Mouse (Mus musculus) intestine, postnatal 0 days (tissue): ENCODE results near the gene Tssk2. TPM values are rescaled to one million over a fixed set of nuclear protein-coding genes. Genes with fewer than 3 reads are reported as not detected.

Experiments used
- ATAC-seq: fragments of 200-750 bp; cut with Nextera tagmentation; 2 replicates; pipeline ENCODE4 v1.8.0; 2017; ENCODE audit warnings: mild to moderate bottlenecking, moderate TSS enrichment, moderate library complexity
- H3K27ac ChIP-seq: fragments of 300-500 bp; sonication (generic); 2 replicates; pipeline ENCODE4 v1.5.1; 2014; ENCODE audit warnings: mild to moderate bottlenecking, low read depth, low read length, moderate library complexity
- H3K27me3 ChIP-seq: fragments of 300-500 bp; sonication (generic); replicated peaks from 2 replicates; pipeline ENCODE4 v1.6.1; 2014; ENCODE audit warnings: low read length, mixed read lengths; ENCODE audit not compliant: control insufficient read depth, insufficient read depth
- H3K36me3 ChIP-seq: fragments of 300-500 bp; sonication (generic); 2 replicates; pipeline ENCODE4 v1.6.1; 2014; ENCODE audit warnings: mild to moderate bottlenecking, moderate library complexity; ENCODE audit not compliant: control insufficient read depth, insufficient read depth
- H3K4me1 ChIP-seq: fragments of 300-500 bp; sonication (generic); replicated peaks from 2 replicates; pipeline ENCODE4 v1.6.1; 2014; ENCODE audit warnings: antibody characterized with exemption, low read length, mixed read lengths; ENCODE audit not compliant: control insufficient read depth, insufficient read depth
- H3K4me2 ChIP-seq: fragments of 300-500 bp; sonication (generic); replicated peaks from 2 replicates; pipeline ENCODE4 v1.6.1; 2014; ENCODE audit warnings: low read depth, mild to moderate bottlenecking, moderate library complexity
- H3K4me3 ChIP-seq: fragments of 300-500 bp; sonication (generic); 2 replicates; pipeline ENCODE4 v1.5.1; 2014; ENCODE audit warnings: low read depth, low read length
- H3K9ac ChIP-seq: fragments of 300-500 bp; sonication (generic); 2 replicates; pipeline ENCODE4 v1.6.1; 2014; ENCODE audit warnings: mild to moderate bottlenecking, low read depth, low read length
- H3K9me3 ChIP-seq: fragments of 300-500 bp; sonication (generic); 2 replicates; pipeline ENCODE4 v1.6.1; 2016; ENCODE audit warnings: mixed run types; ENCODE audit not compliant: control insufficient read depth
- CTCF ChIP-seq: sonication (generic); IDR thresholded peaks from 2 replicates; pipeline ENCODE4 v1.5.1; 2016; ENCODE audit warnings: low read depth, mild to moderate bottlenecking, control low read depth, antibody characterized with exemption, moderate library complexity
- WGBS: fragments of 180-500 bp; shearing (Covaris S2); extraction: QIAGEN DNeasy Blood & Tissue Kit; methylation state at CpG from one replicate; pipeline ENCODE4 v1.1.7; 2014; 5-methylcytosine and 5-hydroxymethylcytosine counted together
- polyA plus RNA-seq: library from polyadenylated mRNA; unstranded; fragments of >200 nt; fragmentation: Nextera tagmentation; extraction: Ambion mirVana; gene quantifications from 2 replicates; pipeline ENCODE4 v1.2.1, GENCODE M21; 2015

The Tssk2 gene
- polyA plus RNA-seq, 1 experiment from 2014 or later = not detected

DNA sequence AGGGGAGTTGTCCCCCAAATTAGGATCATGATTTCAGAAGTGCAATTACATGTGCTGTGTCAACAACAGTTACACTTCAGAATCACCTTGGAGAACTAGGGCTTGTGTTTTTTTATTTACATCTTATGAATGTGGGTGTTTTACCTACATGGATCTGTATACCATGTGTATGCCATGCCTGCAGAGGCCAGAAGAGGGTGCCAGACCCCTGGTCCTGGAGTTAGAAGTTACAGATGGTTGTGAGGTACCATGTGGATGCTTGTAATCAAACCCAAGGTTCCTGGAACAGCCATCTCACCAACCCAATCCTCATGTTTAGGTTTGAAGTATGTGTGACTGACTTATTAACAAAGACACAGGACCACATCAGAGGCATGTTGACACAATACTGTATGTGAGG is 39.8 kb upstream of the Tssk2 start:
- Histone ChIP-seq H3K4me1 (no peaks in the 10 kb centered on the region), H3K36me3 (peaks cover 59% of the 10 kb centered on the region), H3K27me3 (no peaks in the 10 kb centered on the region), H3K27ac (no peak overlapping the region), H3K9ac (no peak overlapping the region), H3K4me3 (no peak overlapping the region), H3K9me3 (no peaks in the 10 kb centered on the region), H3K4me2 (no peak overlapping the region)
- TF ChIP-seq CTCF = peak; percentile 87
- ATAC-seq = no peak

DNA sequence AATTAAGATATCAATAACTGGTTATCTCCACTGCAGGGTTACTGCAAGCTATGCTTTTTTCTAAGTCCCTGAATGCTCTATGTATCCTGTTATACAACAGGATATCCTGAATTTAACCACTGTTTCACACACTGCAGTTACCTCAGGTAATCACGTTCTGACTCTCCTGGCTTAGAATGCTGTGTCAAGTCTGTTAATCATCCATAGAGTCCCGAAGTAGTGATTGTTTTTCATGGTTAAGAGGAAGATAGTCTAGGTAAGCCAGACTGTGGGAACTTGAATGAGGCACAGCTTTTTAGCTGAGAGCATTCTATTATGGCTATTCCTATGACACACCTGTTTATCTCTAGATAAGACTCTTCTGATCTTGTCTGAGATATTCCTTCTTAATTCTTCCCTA is 33.1 kb upstream of the Tssk2 start:
- Histone ChIP-seq H3K4me2 (no peak overlapping the region), H3K36me3 (peaks cover 10% of the 10 kb centered on the region; the same call in 1 of the 2 replicates), H3K27ac (no peak overlapping the region), H3K4me3 (no peak overlapping the region), H3K9me3 (no peaks in the 10 kb centered on the region), H3K27me3 (no peaks in the 10 kb centered on the region), H3K4me1 (0 out of 2 replicates have a peak, but pooled peaks cover 2% of the 10 kb centered on the region), H3K9ac (no peak overlapping the region)
- TF ChIP-seq CTCF = no peak
- WGBS = 37% methylated on average over 2 of the region's 2 CpGs
- ATAC-seq = peak; percentile 56

- TF ChIP-seq CTCF = no peak
- no peak overlapping the region for H3K4me2 ChIP-seq
- 37% methylated on average over 6 of the region's 6 CpGs for WGBS
- ATAC-seq = peak; percentile 92
- H3K4me3 ChIP-seq = no peak overlapping the region
- no peak overlapping the region for H3K27ac ChIP-seq
- peaks cover 11% of the 10 kb centered on the region; the same call in 1 of the 2 replicates for H3K36me3 ChIP-seq
- no peaks in the 10 kb centered on the region for H3K9me3 ChIP-seq
- 0 out of 2 replicates have a peak, but pooled peaks cover 2% of the 10 kb centered on the region for H3K4me1 ChIP-seq
- H3K27me3 ChIP-seq = no peaks in the 10 kb centered on the region
- H3K9ac ChIP-seq = no peak overlapping the region
Measured at GRCm38 (mm10) chr16:17865770-17866169, 32.7 kb upstream of the Tssk2 start.

GRCm38 (mm10) chr16:17871248-17871647 is 27.2 kb upstream of the Tssk2 start:
- WGBS = 39% methylated on average over 5 of the region's 5 CpGs
- no peaks in the 10 kb centered on the region for H3K9me3 ChIP-seq
- ATAC-seq = peak; percentile 72

DNA sequence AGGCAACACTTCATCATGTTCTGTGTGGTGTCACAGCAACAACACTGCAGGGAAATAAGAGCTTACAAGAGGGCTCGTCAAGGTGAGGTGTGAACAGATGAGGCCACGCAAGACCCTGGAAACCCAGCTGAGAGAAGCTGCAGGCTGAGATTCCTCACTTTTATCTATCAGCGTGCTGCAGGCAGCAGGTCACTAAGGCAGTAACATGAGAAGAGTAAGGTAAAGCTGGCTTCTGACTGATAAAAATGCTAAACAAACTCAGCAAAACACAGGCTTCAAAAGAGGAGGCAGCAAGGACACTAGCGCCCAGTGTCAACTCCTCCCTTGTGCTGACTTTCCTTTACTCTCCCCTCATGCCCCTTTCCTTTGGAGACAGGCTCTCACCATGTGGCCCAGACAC is 25.4 kb upstream of the Tssk2 start:
- peaks cover 19% of the 10 kb centered on the region for H3K36me3 ChIP-seq
- peaks cover 4% of the 10 kb centered on the region; the same call in 1 of the 2 replicates for H3K4me1 ChIP-seq
- no peak overlapping the region for H3K9ac ChIP-seq
- no peak overlapping the region for H3K27ac ChIP-seq
- no peak for TF ChIP-seq CTCF
- no peak overlapping the region for H3K4me3 ChIP-seq
- no peaks in the 10 kb centered on the region for H3K27me3 ChIP-seq
- ATAC-seq = no peak
- no peak overlapping the region for H3K4me2 ChIP-seq
- WGBS = 51% methylated on average over 4 of the region's 4 CpGs
- H3K9me3 ChIP-seq = no peaks in the 10 kb centered on the region

More at GRCm38 (mm10) chr16:17871248-17871647, 27.2 kb upstream of the Tssk2 start:
- no peak overlapping the region for H3K9ac ChIP-seq
- no peaks in the 10 kb centered on the region for H3K27me3 ChIP-seq
- TF ChIP-seq CTCF = peak; percentile 47
- H3K4me1 ChIP-seq = peaks cover 6% of the 10 kb centered on the region; the same call in 1 of the 2 replicates
- no peak overlapping the region for H3K4me2 ChIP-seq
- H3K27ac ChIP-seq = no peak overlapping the region
- peaks cover 19% of the 10 kb centered on the region for H3K36me3 ChIP-seq
- H3K4me3 ChIP-seq = no peak overlapping the region

DNA sequence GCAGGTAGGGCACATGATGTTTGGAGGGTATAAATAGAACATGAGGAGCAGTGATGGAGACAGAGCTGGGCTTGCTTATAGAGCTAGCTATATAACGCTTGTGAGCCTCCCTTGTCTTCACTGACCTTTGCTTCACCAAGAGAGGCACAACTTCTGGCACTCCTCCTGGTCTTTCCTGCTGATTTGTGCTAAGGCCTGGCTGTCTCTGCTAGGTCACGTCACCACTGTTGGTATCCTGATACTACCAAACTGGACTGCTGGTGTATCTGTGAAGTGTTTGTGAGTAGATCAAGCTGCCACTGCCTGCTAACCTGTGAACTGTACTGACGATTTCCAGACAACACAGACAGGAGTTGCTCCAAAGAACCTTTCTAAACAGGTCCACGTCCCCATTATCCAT is 23.3 kb upstream of the Tssk2 start:
- Histone ChIP-seq H3K4me1 (peaks cover 4% of the 10 kb centered on the region; the same call in 1 of the 2 replicates), H3K27me3 (no peaks in the 10 kb centered on the region), H3K4me3 (no peak overlapping the region), H3K9ac (no peak overlapping the region), H3K27ac (no peak overlapping the region), H3K4me2 (no peak overlapping the region), H3K36me3 (peaks cover 10% of the 10 kb centered on the region), H3K9me3 (no peaks in the 10 kb centered on the region)
- TF ChIP-seq CTCF = no peak
- 53% methylated on average over 4 of the region's 4 CpGs for WGBS
- no peak for ATAC-seq

- ATAC-seq = no peak
- no peak overlapping the region for H3K9ac ChIP-seq
Measured at GRCm38 (mm10) chr16:17876096-17876495, 22.3 kb upstream of the Tssk2 start.

More at GRCm38 (mm10) chr16:17876096-17876495, 22.3 kb upstream of the Tssk2 start:
- Histone ChIP-seq H3K9me3 (no peaks in the 10 kb centered on the region), H3K27me3 (no peaks in the 10 kb centered on the region), H3K36me3 (peaks cover 12% of the 10 kb centered on the region; the same call in 1 of the 2 replicates), H3K4me2 (no peak overlapping the region), H3K27ac (no peak overlapping the region), H3K4me3 (no peak overlapping the region), H3K4me1 (peaks cover 4% of the 10 kb centered on the region; the same call in 1 of the 2 replicates)
- no peak for TF ChIP-seq CTCF
- WGBS = 100% methylated on average over 1 of the region's 1 CpGs
